Mouse (Mus musculus): ENCODE data around the gene Lepr. TPM values are rescaled to one million over a fixed set of nuclear protein-coding genes. Genes with fewer than 3 reads are reported as not detected.

Lepr gene
- total RNA-seq (2022): 1 to 10 TPM; 1.8 to 3.3 (median 3.1) TPM

DNA sequence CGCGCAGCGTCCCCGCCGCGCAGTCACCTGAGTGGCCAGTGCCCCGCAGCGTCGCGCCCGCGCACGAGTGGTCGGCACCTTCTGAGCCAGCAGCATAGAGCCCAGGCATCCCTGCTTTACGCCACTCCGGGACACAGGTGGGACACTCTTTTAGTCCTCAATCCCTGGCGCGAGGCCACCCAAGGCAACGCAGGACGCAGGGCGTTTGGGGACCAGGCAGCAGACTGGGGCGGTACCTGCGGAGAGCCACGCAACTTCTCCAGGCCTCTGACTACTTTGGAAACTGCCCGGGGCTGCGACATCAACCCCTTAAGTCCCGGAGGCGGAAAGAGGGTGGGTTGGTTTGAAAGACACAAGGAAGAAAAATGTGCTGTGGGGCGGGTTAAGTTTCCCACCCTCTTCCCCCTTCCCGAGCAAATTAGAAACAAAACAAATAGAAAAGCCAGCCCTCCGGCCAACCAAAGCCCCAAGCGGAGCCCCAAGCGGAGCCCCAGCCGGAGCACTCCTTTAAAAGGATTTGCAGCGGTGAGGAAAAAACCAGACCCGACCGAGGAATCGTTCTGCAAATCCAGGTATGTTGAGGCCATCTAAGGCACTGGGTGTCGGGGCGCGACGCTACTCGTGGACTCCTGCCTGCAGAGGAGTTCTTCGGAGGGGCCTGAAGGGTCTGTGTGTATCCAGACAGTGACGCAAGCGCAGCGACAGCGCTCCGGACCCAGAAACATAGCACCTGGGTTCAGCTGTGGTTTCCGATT, at the start of gene Lepr:
Gene Lepr, plus strand, starts transcription at position 38 of the 755 bp plus-strand sequence.
- no peak for DNase-seq (ENCODE audit: low spot score in 2 of 2)

DNA sequence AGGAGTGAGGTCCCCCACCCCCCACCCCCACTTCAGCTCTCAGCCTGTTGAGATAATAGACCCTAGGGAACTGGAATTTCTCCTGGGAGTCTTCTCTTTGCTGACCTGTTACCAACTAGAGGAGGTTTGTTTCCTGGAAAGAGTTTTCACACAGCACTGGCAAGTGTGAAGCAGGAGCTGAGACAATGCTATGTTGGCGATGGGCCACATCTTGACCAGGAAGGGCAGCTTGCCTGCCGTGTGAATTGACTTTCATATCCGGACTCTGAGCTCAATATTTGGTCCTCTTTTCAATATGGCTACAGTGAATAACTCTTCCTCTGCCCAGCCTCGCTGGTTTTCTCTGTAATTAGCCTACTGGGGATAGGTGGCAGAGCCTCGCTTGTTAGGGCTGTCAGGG, 48.0 kb upstream of the Lepr start:
- no peak for DNase-seq (ENCODE audit: low spot score in 2 of 2)

DNA sequence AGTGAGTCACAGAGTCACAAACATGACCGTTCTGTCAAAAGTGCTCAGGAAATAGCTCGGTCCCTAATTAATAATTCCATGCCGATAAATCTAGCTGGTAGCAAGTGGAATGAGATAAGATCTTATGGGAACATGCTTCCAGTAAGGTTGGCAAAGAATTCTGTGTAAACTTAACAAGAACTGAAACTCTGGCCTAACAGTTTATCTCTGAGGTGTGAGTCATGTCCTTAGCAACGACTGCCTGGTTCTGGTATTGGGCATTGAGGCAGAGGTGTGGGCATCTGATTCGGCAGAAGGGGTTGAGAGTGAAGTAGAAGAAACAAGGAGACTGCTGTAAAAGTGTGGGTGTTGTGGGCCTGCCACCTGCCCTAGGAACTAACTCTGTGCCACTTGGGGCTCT, 47.4 kb upstream of the Lepr start:
- DNase-seq (ENCODE audit: low spot score in 2 of 2): no peak

DNA sequence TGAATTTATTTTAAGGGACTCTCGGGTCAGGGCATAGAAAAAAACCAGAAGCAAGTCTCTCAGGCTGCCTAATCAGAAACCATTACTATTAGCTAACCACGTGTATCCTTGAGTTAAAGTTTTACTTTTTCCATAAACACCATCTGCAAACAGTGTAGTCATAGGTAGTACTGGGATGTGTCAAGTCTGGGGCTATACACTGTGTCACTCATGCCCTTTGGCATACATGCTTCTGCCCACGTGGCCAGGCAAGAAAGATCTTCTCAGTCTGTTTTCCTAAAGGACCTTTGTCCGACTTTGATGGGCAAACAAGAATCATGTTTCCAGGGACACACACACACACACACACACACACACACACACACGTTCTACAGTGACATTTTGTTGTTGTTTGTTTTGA, 42.4 kb upstream of the Lepr start:
- DNase-seq (ENCODE audit: low spot score in 2 of 2): no peak

DNA sequence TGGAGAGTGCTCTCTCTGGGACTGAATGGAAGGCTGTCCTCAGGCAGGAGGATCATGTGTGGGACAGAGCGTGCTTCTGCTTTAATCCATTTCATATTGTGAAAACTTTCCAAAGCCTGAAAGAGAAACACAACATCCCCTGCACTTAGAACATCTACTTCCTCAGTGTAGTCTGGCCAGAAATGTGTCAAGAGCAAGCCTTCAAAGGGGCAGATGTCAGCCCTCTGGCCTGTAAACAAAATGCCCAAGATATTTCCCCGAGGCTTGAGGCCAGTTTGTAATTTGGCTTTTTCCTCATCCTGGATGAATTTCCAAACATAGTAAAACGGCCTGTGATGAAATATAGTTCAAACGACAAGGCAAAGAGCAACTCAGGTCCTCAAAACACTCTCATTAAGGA, 41.5 kb upstream of the Lepr start:
- no peak for DNase-seq (ENCODE audit: low spot score in 2 of 2)

DNA sequence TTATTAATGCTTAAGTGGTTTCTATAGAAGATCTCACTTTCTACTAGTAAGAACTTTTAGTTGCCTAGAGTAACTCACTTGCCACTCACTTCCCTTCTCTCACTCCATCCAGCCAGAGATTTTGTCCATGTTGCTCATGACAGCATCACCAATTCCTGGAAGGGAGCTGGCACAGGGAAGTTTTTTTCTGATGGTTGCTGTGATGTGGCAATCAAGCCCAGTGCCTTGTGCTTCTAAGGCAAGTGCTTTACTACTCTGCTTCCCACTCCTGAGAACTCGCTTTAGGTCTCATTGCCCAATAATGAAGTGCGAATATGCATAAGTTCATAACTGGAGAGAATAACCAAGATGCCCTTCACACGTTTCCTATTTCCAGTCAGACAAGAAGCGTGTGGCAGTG, 34.6 kb upstream of the Lepr start:
- DNase-seq (ENCODE audit: low spot score in 2 of 2): no peak

DNA sequence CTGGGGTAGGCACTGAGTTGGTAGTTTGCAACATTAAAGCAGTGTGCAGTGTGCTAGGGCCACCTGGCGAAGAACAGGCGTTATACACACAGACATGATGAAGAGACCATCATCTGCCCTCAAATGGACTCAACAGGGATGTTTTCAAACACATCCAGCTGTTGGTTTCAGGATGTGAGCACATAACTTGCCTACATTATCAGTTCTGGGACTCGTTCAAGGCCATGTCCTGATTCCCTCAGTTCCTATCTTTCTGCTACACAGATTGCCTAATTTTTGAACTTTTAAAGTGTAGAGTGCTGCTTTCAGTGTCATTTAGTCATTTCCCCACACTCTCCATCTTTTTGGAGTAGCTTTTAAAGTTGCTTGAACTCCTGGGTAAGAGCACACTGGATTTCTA, 34.1 kb upstream of the Lepr start:
- no peak for DNase-seq (ENCODE audit: low spot score in 2 of 2)

DNA sequence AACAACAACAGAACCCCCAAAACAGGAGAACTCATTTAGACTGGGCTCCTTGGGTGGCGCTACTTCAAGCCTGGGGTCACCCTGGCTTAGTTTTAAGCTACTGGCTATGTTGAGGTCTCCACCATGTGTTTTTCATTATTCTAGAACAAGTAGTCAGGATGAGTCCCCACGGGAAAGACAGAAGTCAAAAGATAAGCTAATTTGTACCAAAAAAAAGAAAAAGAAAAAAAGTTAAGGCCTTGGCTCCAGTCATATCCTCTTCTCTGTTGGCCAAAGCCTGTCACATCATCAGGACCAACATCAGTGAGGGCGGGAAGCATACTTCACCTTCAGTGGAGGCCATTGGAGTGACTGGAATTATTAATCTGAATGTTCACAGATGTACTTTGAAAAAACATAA, 32.4 kb upstream of the Lepr start:
- DNase-seq (ENCODE audit: low spot score in 2 of 2): no peak

DNA sequence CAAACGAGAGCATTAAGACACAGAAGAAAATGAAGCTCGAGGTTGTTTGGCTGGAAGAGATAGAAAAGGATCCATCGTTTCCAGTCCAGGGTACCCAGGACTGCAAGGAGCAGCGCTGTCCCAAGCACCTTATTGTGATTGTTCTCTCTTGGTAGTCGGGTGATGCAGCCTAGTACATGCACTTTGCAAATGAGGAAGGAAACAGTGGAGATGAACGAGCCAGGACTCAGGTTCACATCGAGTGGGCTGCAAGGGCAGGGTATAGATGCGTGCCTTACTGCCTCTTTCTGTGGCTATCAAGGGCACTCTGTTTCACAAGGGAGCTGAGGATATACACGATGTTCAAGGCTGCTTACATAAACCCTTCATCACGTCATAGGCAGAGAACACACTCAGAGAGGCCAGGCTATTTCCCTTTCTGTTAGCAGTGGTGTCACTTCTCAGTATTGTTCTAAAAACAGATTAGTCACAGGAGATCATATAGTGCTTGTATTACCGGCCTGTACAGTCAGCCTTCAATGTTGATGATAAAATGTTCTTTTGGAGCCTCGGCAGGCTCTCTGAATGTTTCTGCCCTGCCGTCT, 30.9 kb upstream of the Lepr start:
- no peak for DNase-seq (ENCODE audit: low spot score in 2 of 2)

DNA sequence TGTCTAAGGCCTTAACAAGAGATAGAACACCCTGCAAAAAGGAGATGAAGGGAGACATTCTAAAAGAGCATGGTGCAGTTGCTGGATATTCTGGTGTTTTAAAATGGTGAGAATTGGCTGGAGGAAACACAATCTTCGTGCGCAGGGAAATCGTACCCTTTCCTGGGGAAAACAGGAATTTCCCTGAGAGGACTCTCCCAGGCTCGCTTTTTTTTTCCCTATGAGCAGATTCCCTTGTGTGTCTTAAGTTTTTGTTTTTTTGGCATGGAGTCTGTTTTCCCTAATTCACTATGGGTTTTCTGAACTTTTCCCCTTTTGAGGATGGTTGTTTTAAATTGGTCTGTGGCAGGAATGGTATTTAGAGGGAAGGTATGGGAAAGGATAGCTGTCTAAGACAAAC, 28.0 kb upstream of the Lepr start:
- no peak for DNase-seq (ENCODE audit: low spot score in 2 of 2)

DNA sequence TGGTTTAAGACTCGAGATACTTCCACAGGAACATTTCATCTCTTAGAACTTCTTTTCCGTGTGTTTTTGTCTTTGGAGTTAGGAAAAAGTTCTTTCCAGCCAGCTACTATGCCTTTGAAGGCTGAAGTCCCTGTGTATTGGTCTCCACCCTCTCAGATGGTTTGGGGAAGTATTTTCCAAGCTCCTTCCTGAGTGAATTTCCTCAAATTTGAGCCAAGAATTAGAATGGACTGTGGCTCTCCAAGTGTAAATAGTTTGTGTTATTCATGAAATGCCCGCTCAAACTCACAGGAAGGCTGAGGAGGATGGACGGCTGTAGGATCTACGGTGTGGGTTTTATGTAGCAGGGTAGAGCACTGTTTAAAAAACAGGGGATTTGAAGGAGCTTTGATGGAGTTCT, 27.6 kb upstream of the Lepr start:
- DNase-seq (ENCODE audit: low spot score in 2 of 2): no peak

DNA sequence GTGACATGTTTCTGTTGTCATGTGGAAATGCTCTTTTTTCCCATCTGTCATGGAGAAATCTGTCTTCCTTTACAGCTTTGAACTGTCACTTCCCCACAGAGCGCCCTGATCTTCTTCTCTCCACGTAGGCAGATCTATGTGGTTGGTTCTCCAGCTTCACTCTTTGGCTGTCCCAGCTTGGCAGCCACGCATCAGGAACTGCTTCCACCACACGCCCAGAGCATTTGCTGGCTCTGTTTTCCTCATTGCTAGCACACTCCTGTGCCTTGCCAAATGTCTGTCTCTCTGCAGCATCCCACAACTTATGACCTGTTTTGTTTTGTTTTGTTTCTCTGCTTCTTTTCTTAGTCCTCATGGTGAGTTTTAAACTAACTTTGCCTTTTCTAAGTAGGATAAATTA, 24.3 kb upstream of the Lepr start:
- peak; percentile 39 to 56 for DNase-seq (ENCODE audit: low spot score in 2 of 2)

DNA sequence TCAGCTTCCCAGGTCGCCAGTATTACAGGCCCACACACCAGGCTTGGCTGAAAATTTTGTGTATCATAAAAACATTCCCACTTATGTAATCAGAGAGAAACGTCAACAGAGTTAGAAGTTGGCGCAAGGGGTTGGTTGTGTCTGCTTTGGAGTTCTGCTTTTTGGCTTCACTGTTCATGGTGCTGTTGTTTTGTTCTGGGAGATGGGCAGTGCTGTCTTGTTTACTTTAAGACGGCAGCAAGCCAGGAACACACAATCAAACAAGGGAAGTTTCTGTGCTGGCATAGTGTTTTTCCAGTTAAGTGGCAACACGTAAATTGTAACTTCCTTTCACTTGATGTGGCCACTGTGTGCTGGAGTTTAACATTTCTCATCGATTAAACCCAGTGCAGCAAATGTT, 22.7 kb upstream of the Lepr start:
- DNase-seq (ENCODE audit: low spot score in 2 of 2): no peak

DNA sequence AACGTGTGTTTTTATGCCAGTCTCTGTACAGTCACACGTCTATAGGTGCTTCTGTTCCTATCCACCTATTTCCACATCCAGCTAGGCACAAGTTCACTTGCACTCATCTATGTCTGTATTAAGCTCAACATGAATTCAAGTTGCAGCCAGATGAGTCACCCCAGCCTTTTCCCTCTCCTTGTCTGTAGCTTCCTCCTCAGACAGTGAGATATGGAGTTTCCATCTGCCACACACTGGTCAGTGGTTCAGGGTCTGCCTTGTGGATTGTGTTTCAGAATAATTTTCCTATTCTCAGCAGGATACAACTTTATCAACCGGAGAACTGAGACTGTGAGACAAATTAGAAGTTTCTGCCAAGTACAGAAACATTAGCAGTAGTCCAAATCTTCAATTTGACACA, 20.0 kb upstream of the Lepr start:
- no peak for DNase-seq (ENCODE audit: low spot score in 2 of 2)

DNA sequence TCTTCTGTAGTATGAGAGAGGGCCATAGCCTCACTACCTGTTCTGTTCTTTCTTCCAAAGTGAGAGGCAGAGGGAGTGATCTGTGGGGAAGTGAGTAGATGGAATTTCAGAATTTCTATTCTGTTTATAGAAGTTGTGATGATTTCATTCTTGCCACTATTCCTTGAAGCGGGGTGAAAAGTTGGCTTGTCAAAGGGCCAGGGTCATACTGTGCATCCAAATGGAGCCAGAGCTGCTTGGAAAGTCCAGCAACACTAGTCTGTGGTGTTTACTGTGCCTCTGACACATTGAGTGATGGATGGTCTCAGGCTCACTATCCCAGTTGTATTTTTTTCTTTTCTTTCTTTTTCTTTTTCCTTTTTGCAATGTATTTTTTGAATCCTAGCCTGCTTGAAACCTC, 17.8 kb upstream of the Lepr start:
- DNase-seq (ENCODE audit: low spot score in 2 of 2): no peak

DNA sequence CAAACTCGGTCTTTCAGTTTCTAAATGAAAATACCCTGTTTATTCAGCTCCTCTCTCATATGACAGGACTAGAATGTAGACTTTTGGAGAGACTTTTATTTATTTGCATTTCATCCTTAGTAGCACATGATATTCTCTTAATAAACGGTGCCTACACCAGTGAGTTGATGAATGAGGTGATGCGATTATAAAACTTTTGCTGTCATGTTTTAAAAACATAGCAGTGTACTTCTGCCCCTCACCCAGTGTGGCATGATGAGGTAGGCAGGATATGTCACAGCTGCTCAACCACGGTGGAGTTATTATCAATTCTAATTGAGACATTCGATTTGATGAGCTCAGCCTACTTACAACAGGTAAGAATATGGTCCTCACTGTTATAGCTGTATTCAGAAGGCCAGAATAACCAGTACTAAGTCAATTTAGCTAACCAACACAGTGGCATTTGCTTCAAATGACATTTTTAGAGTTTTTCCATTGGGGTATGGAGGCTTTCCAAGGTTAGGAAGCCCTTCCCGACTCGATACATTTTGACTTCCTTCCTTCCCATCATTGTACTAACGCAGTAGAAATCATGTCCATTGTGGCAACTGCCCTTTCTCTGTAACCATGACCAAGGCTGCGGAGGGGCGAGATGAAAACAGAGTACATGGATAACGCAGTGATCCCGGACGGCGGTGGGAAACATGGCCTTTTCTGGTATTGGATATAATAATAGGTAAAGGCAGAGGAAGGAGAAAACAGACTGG, 16.1 kb upstream of the Lepr start:
- DNase-seq (ENCODE audit: low spot score in 2 of 2): no peak

DNA sequence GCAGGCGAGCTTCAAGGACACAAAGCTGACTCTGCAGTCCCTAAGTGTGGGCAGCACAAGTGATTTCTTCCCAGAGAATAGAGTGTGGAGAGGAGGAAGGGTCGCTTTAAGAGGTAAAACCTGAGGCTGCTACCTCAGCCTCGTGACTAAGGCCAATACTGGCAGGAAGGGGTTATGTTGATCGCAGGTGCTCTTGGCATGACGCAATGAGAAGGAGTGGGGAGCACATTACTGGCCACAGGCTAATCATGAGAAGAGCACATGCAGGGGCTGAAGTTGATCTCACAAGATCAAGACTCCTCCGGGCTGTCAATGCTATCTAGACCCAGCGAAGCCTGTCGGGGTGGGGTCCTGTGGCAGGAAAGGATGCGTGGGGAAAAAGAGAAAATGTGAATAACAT, 11.9 kb upstream of the Lepr start:
- no peak for DNase-seq (ENCODE audit: low spot score in 2 of 2)

DNA sequence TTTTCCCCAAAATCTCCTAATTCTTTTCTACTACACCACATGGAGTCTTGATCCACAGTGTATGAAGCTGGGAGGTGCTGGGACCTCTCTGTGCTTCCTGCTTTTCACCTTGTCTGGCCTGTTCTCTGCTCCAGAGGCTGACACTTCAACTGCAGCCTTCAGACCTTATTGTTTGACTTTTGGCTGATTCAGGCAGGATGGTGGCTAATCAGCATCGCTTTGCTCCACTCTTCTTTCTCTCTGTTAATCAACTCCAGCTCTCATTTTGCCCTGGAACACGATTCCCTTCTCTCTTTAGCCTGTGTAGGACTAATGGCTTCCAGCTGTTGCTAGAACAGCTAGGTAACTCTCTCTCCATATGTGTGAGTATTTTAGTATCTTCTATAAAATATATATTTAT, 10.0 kb upstream of the Lepr start:
- DNase-seq (ENCODE audit: low spot score in 2 of 2): no peak

DNA sequence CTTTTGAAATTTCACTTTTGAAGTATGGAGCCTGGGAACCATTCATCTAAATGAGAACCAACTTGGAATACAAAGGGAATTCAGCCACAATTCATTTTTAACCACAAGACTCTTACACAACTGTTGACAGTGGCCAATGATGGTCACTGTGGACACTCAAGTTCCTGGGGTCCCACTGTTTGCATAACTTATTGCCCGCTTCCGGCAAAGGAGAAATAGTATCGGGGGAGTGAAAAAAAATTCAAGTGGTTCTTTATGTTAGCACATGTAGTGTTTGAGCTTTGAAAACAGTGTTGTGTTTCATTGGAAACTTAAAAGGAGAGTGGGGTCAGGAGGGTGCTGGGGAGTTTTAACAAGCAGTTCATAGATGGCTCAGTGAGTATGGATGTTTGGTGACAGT, 9.3 kb upstream of the Lepr start:
- no peak for DNase-seq (ENCODE audit: low spot score in 2 of 2)

DNA sequence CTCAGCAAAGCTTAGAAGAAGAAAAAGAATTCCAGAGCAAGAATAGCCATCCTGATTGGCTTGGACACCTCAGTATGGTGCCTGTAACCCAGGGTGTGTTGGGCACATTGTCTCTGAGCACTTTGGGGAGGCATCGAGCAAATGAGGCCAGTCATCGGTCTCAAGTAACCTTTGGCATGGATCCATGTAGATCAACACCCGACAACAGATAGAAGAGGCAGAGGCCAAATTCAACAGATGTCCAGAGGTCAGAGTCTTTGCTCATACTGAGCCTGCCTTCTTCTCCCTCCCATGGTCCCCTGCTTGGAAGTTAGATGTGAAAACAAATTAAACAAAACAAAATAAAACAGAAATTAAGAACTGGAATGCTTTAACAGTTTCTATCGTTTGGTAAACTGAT, 6.8 kb upstream of the Lepr start:
- no peak for DNase-seq (ENCODE audit: low spot score in 2 of 2)

DNA sequence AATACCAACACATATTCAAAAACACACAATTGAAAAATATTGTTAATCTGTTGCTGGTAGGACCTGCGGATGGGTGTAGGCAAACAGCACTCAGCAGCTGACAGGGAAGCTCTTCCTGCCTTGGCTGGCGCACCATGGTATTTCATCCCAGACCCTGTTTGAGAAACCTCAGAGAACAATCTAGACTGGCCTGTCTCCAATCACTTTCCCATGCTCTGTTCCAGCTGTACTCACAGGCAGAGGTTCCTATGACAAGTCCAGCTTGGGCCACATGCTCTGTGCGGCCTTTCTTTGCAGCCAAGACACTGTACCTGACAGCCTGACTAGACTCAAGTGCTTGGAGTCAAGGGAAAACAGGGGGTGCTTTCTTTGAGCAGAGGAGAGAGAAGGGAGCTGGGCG, 6.1 kb upstream of the Lepr start:
- DNase-seq (ENCODE audit: low spot score in 2 of 2): no peak

DNA sequence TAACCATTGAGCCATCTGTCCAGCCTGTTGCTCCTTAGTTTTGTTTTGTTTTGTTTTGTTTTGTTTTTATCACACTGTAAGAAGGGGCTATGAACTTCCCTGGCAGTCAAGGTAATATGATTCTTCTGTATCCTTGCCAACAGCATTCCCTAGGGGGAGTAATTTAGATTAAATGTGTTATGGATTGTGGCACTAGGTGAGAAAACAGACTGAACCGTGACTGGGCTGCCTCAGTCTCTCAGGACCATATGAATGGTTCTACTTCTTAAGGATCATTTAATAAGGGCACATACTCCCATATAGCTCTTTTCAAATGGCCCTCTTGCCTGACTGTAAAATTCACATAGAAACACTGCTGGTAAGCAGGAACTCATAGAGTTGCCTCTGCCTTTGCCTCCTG, 4.6 kb upstream of the Lepr start:
- no peak for DNase-seq (ENCODE audit: low spot score in 2 of 2)

DNA sequence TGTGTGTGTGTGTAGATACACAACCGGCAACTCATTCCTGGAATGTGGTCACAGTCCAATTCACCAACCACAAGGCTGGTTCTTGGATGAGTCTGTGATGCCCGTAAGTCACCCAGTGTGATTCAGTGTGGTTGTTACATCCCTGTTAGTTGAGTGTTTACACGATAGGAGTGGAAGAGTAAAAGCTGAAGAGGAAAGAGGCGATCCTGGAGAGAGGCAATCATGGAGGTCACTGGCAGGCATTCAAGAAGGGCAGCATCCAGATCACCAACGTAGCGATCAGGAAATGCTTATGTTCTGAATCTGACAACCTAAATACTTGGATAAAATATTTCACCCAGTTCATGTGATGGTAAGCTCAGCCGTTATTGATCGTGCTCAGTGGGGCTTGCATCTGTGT, 1.9 kb upstream of the Lepr start:
- no peak for DNase-seq (ENCODE audit: low spot score in 2 of 2)
